Mouse (Mus musculus) midbrain, embryonic 12.5 days (tissue): ENCODE data around the gene Lrrc3c. TPM values are rescaled to one million over a fixed set of nuclear protein-coding genes. Genes with fewer than 3 reads are reported as not detected.

Experiments
- ATAC-seq: fragments of 200-750 bp; cut with Nextera tagmentation; 2 replicates; pipeline ENCODE4 v1.8.0; 2017; ENCODE audit warnings: low read depth, moderate TSS enrichment, moderate library complexity; ENCODE audit not compliant: low FRiP score
- H3K27ac ChIP-seq: fragments of 300-500 bp; sonication (generic); replicated peaks from 2 replicates; pipeline ENCODE4 v1.5.1; 2016; ENCODE audit warnings: mild to moderate bottlenecking
- H3K27me3 ChIP-seq: fragments of 300-500 bp; sonication (generic); 2 replicates; pipeline ENCODE4 v1.6.1; 2016; ENCODE audit warnings: mild to moderate bottlenecking
- H3K36me3 ChIP-seq: fragments of 300-500 bp; sonication (generic); 2 replicates; pipeline ENCODE4 v1.6.1; 2016
- H3K4me1 ChIP-seq: fragments of 300-500 bp; sonication (generic); 2 replicates; pipeline ENCODE4 v1.6.1; 2016
- H3K4me2 ChIP-seq: fragments of 300-500 bp; sonication (generic); replicated peaks from 2 replicates; pipeline ENCODE4 v1.6.1; 2016; ENCODE audit warnings: mild to moderate bottlenecking, moderate library complexity
- H3K4me3 ChIP-seq: fragments of 300-500 bp; sonication (generic); 2 replicates; pipeline ENCODE4 v1.5.1; 2016; ENCODE audit warnings: mild to moderate bottlenecking
- H3K9ac ChIP-seq: fragments of 300-500 bp; sonication (generic); replicated peaks from 2 replicates; pipeline ENCODE4 v1.6.1; 2016; ENCODE audit warnings: mild to moderate bottlenecking, moderate library complexity
- H3K9me3 ChIP-seq: fragments of 300-500 bp; sonication (generic); 2 replicates; pipeline ENCODE4 v1.6.1; 2016; ENCODE audit warnings: mild to moderate bottlenecking
- WGBS: fragments of 180-500 bp; shearing (Covaris S2); methylation state at CpG from one replicate; pipeline ENCODE4 v1.1.7; 2016; 5-methylcytosine and 5-hydroxymethylcytosine counted together
- polyA plus RNA-seq: library from polyadenylated mRNA; unstranded; fragments of >200 nt; fragmentation: Nextera tagmentation; extraction: Ambion mirVana; gene quantifications from 2 replicates; pipeline ENCODE4 v1.2.1, GENCODE M21; 2016

Gene Lrrc3c
- polyA plus RNA-seq, 1 experiment from 2014 or later = not detected

DNA sequence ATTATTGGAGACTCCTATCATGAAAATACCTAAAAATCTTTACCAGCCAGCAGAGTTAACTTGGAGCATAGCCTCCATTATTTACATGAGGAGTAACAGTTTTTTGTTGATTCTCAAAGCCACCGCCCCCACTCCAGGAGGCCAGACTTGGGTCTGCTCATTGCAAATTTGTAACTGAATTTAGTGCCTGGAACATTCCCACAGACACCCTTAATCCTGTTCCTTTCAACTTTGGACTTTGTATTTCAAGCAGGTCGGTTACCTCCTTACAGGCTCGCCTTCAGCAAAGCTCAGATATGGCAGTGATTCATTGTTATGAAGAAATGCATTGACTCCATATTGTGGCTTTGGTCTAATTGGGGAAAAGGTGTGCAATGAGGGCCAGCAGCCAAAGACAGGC is 46.7 kb downstream of the Lrrc3c start:
- no peak overlapping the region for H3K9ac ChIP-seq
- H3K4me1 ChIP-seq = no peaks in the 10 kb centered on the region
- no peaks in the 10 kb centered on the region; the same call in 1 of the 2 replicates for H3K27me3 ChIP-seq
- no peak overlapping the region for H3K4me2 ChIP-seq
- no peaks in the 10 kb centered on the region for H3K9me3 ChIP-seq
- 79% methylated on average over 3 of the region's 3 CpGs for WGBS
- no peak overlapping the region for H3K27ac ChIP-seq
- H3K36me3 ChIP-seq = no peaks in the 10 kb centered on the region
- no peak overlapping the region for H3K4me3 ChIP-seq
- ATAC-seq = no peak

DNA sequence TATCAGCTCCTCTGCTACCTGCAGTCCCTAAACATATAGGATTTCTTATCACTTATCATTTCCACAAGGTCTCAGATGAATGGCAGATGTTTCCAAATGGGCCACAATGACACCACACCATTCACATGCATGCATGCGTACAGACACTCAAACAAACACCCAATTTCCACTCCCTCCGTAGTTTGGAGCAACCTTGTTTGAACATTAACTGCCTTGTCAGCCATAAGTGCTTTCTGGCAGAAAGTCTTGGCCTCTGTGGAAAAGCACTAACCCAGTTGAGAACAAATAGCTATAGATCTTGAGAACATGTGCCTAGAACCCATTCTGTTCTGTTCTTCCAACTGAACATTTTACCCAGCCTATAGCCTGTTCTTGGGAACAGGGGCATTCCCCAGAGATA is 47.9 kb downstream of the Lrrc3c start:
- Histone ChIP-seq H3K36me3 (no peaks in the 10 kb centered on the region), H3K4me3 (no peak overlapping the region), H3K9me3 (no peaks in the 10 kb centered on the region), H3K4me2 (no peak overlapping the region), H3K27ac (no peak overlapping the region), H3K9ac (no peak overlapping the region), H3K27me3 (no peaks in the 10 kb centered on the region; the same call in 1 of the 2 replicates), H3K4me1 (no peaks in the 10 kb centered on the region)
- no peak for ATAC-seq
- WGBS = 88% methylated on average over 2 of the region's 2 CpGs

DNA sequence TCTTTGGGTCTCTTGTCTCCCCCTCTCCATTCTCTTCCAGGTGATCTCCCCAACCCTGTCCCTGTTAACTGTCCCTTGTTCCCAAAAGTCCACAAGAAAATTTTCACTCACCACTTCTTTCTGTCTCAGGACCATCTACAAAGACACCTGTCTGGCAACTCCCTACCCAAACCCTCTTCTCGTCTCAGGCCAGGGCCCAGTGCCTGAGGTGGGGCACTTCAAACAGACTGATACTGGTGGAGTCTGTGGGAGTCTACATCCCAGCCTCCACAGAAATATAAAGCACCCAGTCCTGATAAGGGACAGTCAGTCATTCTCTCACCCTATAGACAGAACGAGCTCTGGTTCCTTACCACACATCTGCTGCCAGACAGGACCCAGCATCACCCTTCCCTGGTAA is 48.4 kb downstream of the Lrrc3c start, which contains the start of gene Gsdma2:
Gene Gsdma2 (plus strand): TSS at position 301 of the 400 bp plus-strand sequence.
- Histone ChIP-seq H3K4me2 (no peak within 1 kb of the TSS), H3K27me3 (no peaks in the 10 kb centered on the region; the same call in 1 of the 2 replicates), H3K9ac (no peak within 1 kb of the TSS), H3K36me3 (no peaks in the 10 kb centered on the region), H3K4me3 (no peak within 1 kb of the TSS), H3K4me1 (no peaks in the 10 kb centered on the region), H3K9me3 (no peaks in the 10 kb centered on the region), H3K27ac (no peak within 1 kb of the TSS)
- ATAC-seq = no peak
- WGBS = 69% methylated on average over 2 of the region's 2 CpGs

Other genes starting within 250 kb of the Lrrc3c start
- 1.2 and 1.4 TPM in 2 replicates for gene Ppp1r1b, start 249.9 kb upstream of the Lrrc3c start, polyA plus RNA-seq
- gene Stard3, start 239.9 kb upstream of the Lrrc3c start, polyA plus RNA-seq = 46.9 and 52.0 TPM in 2 replicates
- 0.19 and 0.33 TPM in 2 replicates for gene Tcap, start 214.5 kb upstream of the Lrrc3c start, polyA plus RNA-seq
- gene Pnmt, start 211.8 kb upstream of the Lrrc3c start, polyA plus RNA-seq = 0.15 TPM in 1 of 2 replicates, not detected in the other
- gene Pgap3, start 197.8 kb upstream of the Lrrc3c start, polyA plus RNA-seq = 9.0 and 9.3 TPM in 2 replicates
- 14.9 and 17.4 TPM in 2 replicates for gene Erbb2, start 185.8 kb upstream of the Lrrc3c start, polyA plus RNA-seq
- gene Mien1, start 159.3 kb upstream of the Lrrc3c start, polyA plus RNA-seq = 158 and 163 TPM in 2 replicates
- 0.43 and 0.75 TPM in 2 replicates for gene Grb7, start 151.9 kb upstream of the Lrrc3c start, polyA plus RNA-seq
- gene Ikzf3, start 52.3 kb upstream of the Lrrc3c start, polyA plus RNA-seq = 0.27 TPM in 1 of 2 replicates, not detected in the other
- gene Zpbp2, start 47.2 kb upstream of the Lrrc3c start, polyA plus RNA-seq = 0.37 TPM in 1 of 2 replicates, not detected in the other
- gene Ormdl3, start 10.9 kb upstream of the Lrrc3c start, polyA plus RNA-seq = 67.1 and 73.1 TPM in 2 replicates
- 0.68 and 1.2 TPM in 2 replicates for gene Gm12355, start 27.4 kb downstream of the Lrrc3c start, polyA plus RNA-seq
- gene Gsdma3, start 28.1 kb downstream of the Lrrc3c start, polyA plus RNA-seq = not detected in 2 replicates
- gene Gsdma2, start 48.5 kb downstream of the Lrrc3c start, polyA plus RNA-seq = not detected in 2 replicates
- gene Gsdma, start 66.1 kb downstream of the Lrrc3c start, polyA plus RNA-seq = not detected in 2 replicates
- 234 and 244 TPM in 2 replicates for gene Psmd3, start 84.3 kb downstream of the Lrrc3c start, polyA plus RNA-seq
- not detected in 2 replicates for gene Csf3, start 103.0 kb downstream of the Lrrc3c start, polyA plus RNA-seq
- gene Med24, start 131.1 kb downstream of the Lrrc3c start, polyA plus RNA-seq = 96.5 and 97.7 TPM in 2 replicates
- gene Thra, start 142.3 kb downstream of the Lrrc3c start, polyA plus RNA-seq = 45.3 and 47.6 TPM in 2 replicates
- gene Nr1d1, start 177.0 kb downstream of the Lrrc3c start, polyA plus RNA-seq = 1.2 and 1.5 TPM in 2 replicates
- 38.6 and 42.4 TPM in 2 replicates for gene Msl1, start 197.2 kb downstream of the Lrrc3c start, polyA plus RNA-seq
- 65.5 and 74.2 TPM in 2 replicates for gene Casc3, start 206.6 kb downstream of the Lrrc3c start, polyA plus RNA-seq
- 3.0 and 3.1 TPM in 2 replicates for gene Rapgefl1, start 238.5 kb downstream of the Lrrc3c start, polyA plus RNA-seq